Mouse (Mus musculus) heart, embryonic 16.5 days (tissue): ENCODE data around the gene Slc27a1. TPM values are rescaled to one million over a fixed set of nuclear protein-coding genes. Genes with fewer than 3 reads are reported as not detected.

ENCODE experiments used
- ATAC-seq: fragments of 200-750 bp; cut with Nextera tagmentation; replicated peaks from 2 replicates; pipeline ENCODE4 v1.8.0; 2017; ENCODE audit warnings: moderate number of reproducible peaks; ENCODE audit not compliant: insufficient read depth, low FRiP score; ENCODE audit errors: extremely low read depth
- H3K27ac ChIP-seq: fragments of 300-500 bp; sonication (generic); 2 replicates; pipeline ENCODE4 v1.5.1; 2014; ENCODE audit warnings: mild to moderate bottlenecking, low read length, control low read depth, moderate library complexity
- H3K27me3 ChIP-seq: fragments of 300-500 bp; sonication (generic); 2 replicates; pipeline ENCODE4 v1.6.1; 2014; ENCODE audit warnings: low read length, mixed read lengths; ENCODE audit not compliant: control insufficient read depth, insufficient read depth
- H3K36me3 ChIP-seq: fragments of 300-500 bp; sonication (generic); 2 replicates; pipeline ENCODE4 v1.6.1; 2014; ENCODE audit not compliant: control insufficient read depth, insufficient read depth
- H3K4me1 ChIP-seq: fragments of 300-500 bp; sonication (generic); 2 replicates; pipeline ENCODE4 v1.6.1; 2014; ENCODE audit warnings: low read length, mixed read lengths; ENCODE audit not compliant: control insufficient read depth, insufficient read depth
- H3K4me2 ChIP-seq: fragments of 300-500 bp; sonication (generic); 2 replicates; pipeline ENCODE4 v1.6.1; 2014; ENCODE audit warnings: low read depth, mild to moderate bottlenecking, control low read depth, low read length
- H3K4me3 ChIP-seq: fragments of 300-500 bp; sonication (generic); 2 replicates; pipeline ENCODE4 v1.5.1; 2014; ENCODE audit warnings: mild to moderate bottlenecking, control low read depth, low read length
- H3K9ac ChIP-seq: fragments of 300-500 bp; sonication (generic); 2 replicates; pipeline ENCODE4 v1.6.1; 2014; ENCODE audit warnings: low read length, control low read depth
- H3K9me3 ChIP-seq: fragments of 300-500 bp; sonication (generic); replicated peaks from 2 replicates; pipeline ENCODE4 v1.6.1; 2016; ENCODE audit warnings: low read length; ENCODE audit not compliant: control insufficient read depth
- WGBS: fragments of 180-500 bp; shearing (Covaris S2); extraction: QIAGEN DNeasy Blood & Tissue Kit; methylation state at CpG from one replicate; pipeline ENCODE4 v1.1.7; 2014; 5-methylcytosine and 5-hydroxymethylcytosine counted together
- polyA plus RNA-seq: library from polyadenylated mRNA; unstranded; fragments of >200 nt; fragmentation: Nextera tagmentation; extraction: Ambion mirVana; gene quantifications from 2 replicates; pipeline ENCODE4 v1.2.1, GENCODE M21; 2015

Slc27a1 gene
- polyA plus RNA-seq, 1 experiment from 2014 or later = 26.2 TPM

DNA sequence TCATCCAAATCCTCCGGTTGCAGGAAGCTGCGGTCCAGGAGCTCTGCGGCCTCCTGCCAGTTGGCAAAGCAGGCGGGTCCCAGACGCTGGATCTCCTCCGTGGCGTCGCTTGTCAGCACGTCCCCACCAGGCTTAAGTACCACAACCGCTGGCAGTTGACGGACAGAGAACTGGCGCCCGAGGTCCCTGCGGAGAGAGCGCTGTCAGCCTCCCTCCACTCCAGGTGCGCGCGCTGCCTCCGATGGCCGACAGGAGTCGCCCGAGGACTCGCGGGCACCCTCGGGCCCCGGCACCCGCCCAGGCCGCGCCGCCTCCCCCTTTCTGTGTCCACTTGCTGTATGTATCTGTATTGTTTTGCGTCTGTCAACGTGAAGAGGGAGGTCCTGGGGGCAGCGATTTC, 5.9 kb upstream of the Slc27a1 start:
- Histone ChIP-seq H3K36me3 (0 out of 2 replicates have a peak, but pooled peaks cover 2% of the 10 kb centered on the region), H3K27ac (no peak overlapping the region), H3K4me3 (peak overlapping the region; percentile 27), H3K4me2 (peak overlapping the region; percentile 59), H3K27me3 (peaks cover 44% of the 10 kb centered on the region), H3K9ac (0 out of 2 replicates have a peak overlapping the region, but pooled peaks have one; percentile 41), H3K4me1 (peaks cover 19% of the 10 kb centered on the region), H3K9me3 (peaks cover 7% of the 10 kb centered on the region)
- ATAC-seq = peak; percentile 50; the same call in 1 of the 2 replicates
- 1% methylated on average over 33 of the region's 33 CpGs for WGBS

DNA sequence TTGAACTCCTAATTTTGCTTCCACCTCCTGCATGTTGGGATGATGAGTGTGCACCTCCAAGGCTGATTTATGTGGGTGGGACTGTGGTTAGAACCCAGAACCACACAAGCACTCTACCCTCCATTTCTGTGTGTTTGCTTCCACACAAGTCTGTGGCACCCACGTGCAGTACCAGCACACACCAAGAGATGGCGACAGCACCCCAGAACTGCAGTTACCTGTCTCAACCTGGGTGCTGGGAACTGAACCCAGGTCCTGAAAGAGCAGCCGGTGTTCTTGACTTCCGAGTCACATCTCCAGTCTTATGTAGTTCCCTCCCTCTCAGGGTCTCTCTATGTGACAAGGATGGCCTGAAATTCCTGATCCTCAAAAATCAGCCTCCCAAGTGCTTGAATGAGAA, 4.7 kb upstream of the Slc27a1 start:
- no peak overlapping the region for H3K4me3 ChIP-seq
- 0 out of 2 replicates have a peak, but pooled peaks cover 2% of the 10 kb centered on the region for H3K36me3 ChIP-seq
- WGBS = 85% methylated on average over 4 of the region's 4 CpGs
- no peak overlapping the region for H3K27ac ChIP-seq
- ATAC-seq = no peak
- H3K4me1 ChIP-seq = peaks cover 19% of the 10 kb centered on the region
- H3K9ac ChIP-seq = no peak overlapping the region
- no peak overlapping the region for H3K4me2 ChIP-seq
- H3K9me3 ChIP-seq = peaks cover 7% of the 10 kb centered on the region
- peaks cover 31% of the 10 kb centered on the region for H3K27me3 ChIP-seq

DNA sequence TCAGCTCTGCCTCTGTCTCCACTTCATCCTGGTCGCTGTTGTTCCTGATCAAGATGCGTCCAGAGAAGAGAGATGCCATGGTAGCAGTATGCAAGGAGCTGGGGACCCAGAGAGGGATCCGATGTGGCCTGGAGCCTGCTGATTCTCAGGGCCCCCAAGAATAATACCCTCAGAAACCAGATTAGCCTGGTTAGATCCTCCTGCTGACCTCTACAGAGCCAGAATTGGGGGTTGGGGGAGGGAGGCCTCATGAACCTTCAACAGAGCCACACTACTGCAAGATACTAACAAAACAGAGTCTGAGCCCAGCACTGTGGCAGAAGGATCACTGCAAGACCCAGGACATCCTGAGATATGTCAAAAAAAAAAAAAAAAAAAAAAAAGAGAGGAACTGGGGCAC, 2.2 kb upstream of the Slc27a1 start, which contains the start of gene Nxnl1:
Gene Nxnl1 (minus strand): TSS at position 101 of the 400 bp plus-strand sequence.
- Histone ChIP-seq H3K4me2 (no peak within 1 kb of the TSS), H3K4me1 (peaks cover 31% of the 10 kb centered on the region), H3K36me3 (0 out of 2 replicates have a peak, but pooled peaks cover 2% of the 10 kb centered on the region), H3K9ac (no peak within 1 kb of the TSS), H3K9me3 (peaks cover 7% of the 10 kb centered on the region), H3K27ac (no peak within 1 kb of the TSS), H3K4me3 (no peak within 1 kb of the TSS), H3K27me3 (peaks cover 11% of the 10 kb centered on the region)
- WGBS = 69% methylated on average over 3 of the region's 3 CpGs
- ATAC-seq = no peak

DNA sequence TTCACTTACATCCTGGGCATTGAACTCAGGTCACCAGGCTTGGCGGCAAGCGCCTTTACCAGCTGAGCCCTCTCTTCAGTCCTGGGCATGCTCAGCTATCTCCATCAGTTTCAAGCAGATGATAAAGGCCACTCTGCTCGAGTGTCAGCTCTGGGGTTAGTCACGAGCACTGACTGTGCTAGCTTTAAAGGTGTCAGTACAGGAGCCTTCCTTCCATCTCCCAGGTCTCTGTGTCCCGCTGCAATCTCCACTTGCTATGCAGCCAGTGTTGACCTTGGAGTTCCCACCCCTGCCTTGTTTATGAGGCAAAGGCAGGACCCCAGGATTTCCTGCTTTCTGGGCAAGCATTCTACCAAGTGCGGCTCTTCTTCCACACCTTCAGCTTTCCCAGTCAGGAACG, 1.1 kb upstream of the Slc27a1 start:
- Histone ChIP-seq H3K27me3 (peaks cover 4% of the 10 kb centered on the region), H3K4me1 (peaks cover 31% of the 10 kb centered on the region), H3K4me2 (no peak overlapping the region), H3K4me3 (no peak overlapping the region), H3K9me3 (peaks cover 7% of the 10 kb centered on the region), H3K9ac (no peak overlapping the region), H3K36me3 (0 out of 2 replicates have a peak, but pooled peaks cover 2% of the 10 kb centered on the region), H3K27ac (no peak overlapping the region)
- no peak for ATAC-seq
- 61% methylated on average over 7 of the region's 7 CpGs for WGBS

DNA sequence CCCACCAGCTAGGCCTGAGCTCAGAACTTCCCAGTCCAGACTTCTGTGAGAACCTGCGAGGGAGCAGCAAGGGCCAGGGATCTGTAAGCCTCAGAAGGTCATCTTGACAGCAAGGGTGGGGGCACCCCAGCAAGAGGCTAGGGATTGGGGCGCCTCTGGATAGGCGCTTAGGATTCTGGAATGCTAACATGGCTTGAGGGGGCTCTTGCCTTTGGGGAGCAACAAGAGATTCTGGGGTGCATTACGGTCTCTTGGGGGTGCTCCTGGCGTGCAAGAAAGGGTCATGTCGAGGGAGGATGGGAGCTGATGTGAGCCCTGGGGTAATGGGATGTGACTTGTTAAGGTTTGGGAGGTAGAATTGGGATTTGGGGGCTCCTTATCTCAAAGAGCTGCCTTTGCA, 259 bp downstream of the Slc27a1 start:
- H3K4me3 ChIP-seq = peak overlapping the region; percentile 62
- H3K9ac ChIP-seq = peak overlapping the region; percentile 65
- peaks cover 35% of the 10 kb centered on the region for H3K4me1 ChIP-seq
- ATAC-seq = no peak
- peak overlapping the region; percentile 81 for H3K27ac ChIP-seq
- WGBS = 34% methylated on average over 6 of the region's 6 CpGs
- H3K27me3 ChIP-seq = no peaks in the 10 kb centered on the region
- H3K4me2 ChIP-seq = peak overlapping the region; percentile 96
- 0 out of 2 replicates have a peak, but pooled peaks cover 2% of the 10 kb centered on the region for H3K36me3 ChIP-seq
- peaks cover 6% of the 10 kb centered on the region for H3K9me3 ChIP-seq

DNA sequence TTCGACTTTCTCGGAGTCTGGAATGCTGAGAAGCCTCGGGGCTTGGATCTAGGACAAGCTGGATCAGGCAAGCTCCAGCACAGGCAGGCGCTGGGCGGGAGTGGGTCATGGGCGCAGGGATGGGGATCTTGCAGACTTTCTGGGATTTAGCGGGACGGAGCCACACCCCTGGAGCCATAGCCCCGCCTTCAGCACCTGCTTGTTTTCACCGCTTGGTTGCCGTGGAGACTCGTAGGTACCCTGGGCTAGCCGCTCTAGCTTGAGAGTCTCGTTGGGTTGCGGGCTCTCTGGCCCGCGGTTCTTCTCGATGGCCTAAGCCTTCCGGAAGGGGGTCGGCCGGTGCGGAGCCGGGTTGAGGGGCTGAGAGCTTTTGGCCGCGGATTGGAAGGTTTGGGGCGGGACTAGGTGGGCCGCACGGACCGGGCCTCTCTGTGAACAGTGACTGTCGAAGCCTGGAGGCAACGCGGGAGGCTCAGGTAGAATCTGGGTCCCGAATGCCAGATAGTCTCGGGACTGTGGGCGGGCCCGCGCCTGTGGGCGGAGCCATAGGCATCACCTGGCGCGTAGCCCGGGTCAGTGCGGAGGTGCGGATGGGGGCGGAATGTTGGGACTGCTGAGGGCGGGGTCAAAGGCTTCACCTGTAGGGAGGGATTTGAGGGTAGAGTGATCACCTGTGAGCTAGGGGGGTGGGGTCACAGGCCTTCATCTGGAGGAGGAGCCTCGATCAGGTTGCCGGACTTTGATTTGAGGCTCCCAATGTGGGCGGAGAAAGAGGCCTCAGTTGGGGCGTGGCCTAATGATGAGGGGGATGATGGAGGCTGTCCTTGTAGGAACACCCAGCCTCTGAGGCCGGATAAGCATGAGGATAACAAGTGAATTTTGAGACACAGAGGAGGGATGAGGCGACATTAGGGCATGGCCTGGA, 946 bp downstream of the Slc27a1 start:
- H3K4me2 ChIP-seq = peak overlapping the region; percentile 96
- H3K9me3 ChIP-seq = no peaks in the 10 kb centered on the region
- H3K27ac ChIP-seq = peak overlapping the region; percentile 81
- H3K36me3 ChIP-seq = no peaks in the 10 kb centered on the region
- peaks cover 37% of the 10 kb centered on the region for H3K4me1 ChIP-seq
- H3K9ac ChIP-seq = peak overlapping the region; percentile 73
- 3% methylated on average over 51 of the region's 51 CpGs for WGBS
- peak overlapping the region; percentile 62 for H3K4me3 ChIP-seq
- no peaks in the 10 kb centered on the region for H3K27me3 ChIP-seq
- peak; percentile 50 for ATAC-seq

DNA sequence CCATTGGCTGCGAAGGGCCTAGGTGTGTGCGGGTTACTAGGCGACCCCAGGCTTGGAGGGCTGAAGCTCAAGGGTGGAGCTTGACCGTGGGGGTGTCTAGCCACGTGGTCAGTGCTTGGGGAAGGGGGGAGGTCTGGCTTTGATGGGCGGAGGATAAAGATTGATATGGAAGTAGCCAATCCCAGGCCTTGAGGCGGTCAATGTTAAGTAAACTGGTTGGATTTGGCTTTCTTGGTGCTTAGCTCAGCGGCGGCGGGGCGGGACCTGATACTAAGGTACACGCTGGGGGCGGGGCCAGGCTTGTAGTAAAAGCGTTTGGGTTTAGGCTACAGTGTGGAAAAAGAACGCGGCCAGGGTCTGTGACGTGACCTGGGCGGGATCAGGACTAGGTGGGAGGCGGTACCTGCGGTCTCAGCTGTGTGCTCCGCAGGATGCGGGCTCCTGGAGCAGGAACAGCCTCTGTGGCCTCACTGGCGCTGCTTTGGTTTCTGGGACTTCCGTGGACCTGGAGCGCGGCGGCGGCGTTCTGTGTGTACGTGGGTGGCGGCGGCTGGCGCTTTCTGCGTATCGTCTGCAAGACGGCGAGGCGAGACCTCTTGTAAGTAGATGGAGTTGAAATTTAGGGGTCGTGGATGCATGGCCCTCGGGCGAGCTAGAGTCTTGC, 1.7 kb downstream of the Slc27a1 start:
- Histone ChIP-seq H3K9ac (peak overlapping the region; percentile 73), H3K27me3 (no peaks in the 10 kb centered on the region), H3K27ac (peak overlapping the region; percentile 64), H3K4me2 (peak overlapping the region; percentile 96), H3K9me3 (no peaks in the 10 kb centered on the region), H3K4me3 (peak overlapping the region; percentile 62), H3K4me1 (peaks cover 38% of the 10 kb centered on the region), H3K36me3 (no peaks in the 10 kb centered on the region)
- peak; percentile 73 for ATAC-seq
- under 1% methylated on average over 41 of the region's 41 CpGs for WGBS

DNA sequence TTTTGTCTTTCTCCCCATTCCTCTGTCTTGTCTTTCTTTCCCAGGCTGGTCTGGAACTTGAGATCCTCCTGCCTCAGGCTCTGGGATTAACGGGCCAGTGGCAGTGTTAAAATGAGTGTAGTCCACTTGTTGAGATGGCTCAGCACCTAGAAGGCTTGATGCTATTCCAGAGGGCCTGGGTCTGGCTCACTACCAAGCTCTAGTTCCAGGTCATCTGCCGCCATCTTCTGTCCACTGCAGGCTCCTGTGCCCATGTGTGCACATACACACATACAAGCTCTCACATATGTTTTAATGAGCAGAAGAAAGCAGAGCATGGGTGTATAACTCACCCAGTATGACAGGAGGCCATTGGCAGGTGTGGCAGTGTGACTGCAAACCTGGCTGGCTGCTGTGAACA, 3.4 kb downstream of the Slc27a1 start:
- H3K9me3 ChIP-seq = no peaks in the 10 kb centered on the region
- H3K27ac ChIP-seq = no peak overlapping the region
- no peak for ATAC-seq
- H3K4me3 ChIP-seq = no peak overlapping the region
- no peak overlapping the region for H3K4me2 ChIP-seq
- H3K27me3 ChIP-seq = no peaks in the 10 kb centered on the region
- peaks cover 38% of the 10 kb centered on the region for H3K4me1 ChIP-seq
- H3K36me3 ChIP-seq = no peaks in the 10 kb centered on the region
- 84% methylated on average over 2 of the region's 2 CpGs for WGBS
- H3K9ac ChIP-seq = no peak overlapping the region
